Mouse (Mus musculus) frontal cortex, postnatal 14 days (tissue): ENCODE measurements around the gene Tinf2.
A peak's percentile ranks its signal among the peaks of the same experiment; 100 is the strongest.

ENCODE experiments used
- DNase-seq, 2 experiments: peaks; one replicate each; pipeline ENCODE4 v3.0.0; 2022; ENCODE audit warnings: low spot score in 2 of 2

Gene Tinf2

GRCm38 (mm10) chr14:55637795-55638194 is 43.8 kb downstream of the Tinf2 start, which contains the start of gene Gm49378:
Gm49378 (minus strand) TSS chr14:55637895.
- DNase-seq = no peak

GRCm38 (mm10) chr14:55635523-55636007 is 46.1 kb downstream of the Tinf2 start, which contains the start of gene Ipo4:
Ipo4 (minus strand) TSS chr14:55635957.
- DNase-seq = peak; percentile 80 to 81

GRCm38 (mm10) chr14:55634874-55635522 is 46.6 kb downstream of the Tinf2 start:
- DNase-seq = peak in 1 of 2 experiments; percentile 14

- DNase-seq = no peak
Observed at GRCm38 (mm10) chr14:55629312-55629711, 52.3 kb downstream of the Tinf2 start.

GRCm38 (mm10) chr14:55628077-55628827 is 53.4 kb downstream of the Tinf2 start:
- DNase-seq = no peak
